Mouse (Mus musculus): ENCODE data around the gene Slc36a3.
"Not testable (repeated sequence)": the region's sequence is repeated elsewhere in the genome, so short reads cannot be mapped to it uniquely, and the experiment has no call there.

The Slc36a3 gene

DNA sequence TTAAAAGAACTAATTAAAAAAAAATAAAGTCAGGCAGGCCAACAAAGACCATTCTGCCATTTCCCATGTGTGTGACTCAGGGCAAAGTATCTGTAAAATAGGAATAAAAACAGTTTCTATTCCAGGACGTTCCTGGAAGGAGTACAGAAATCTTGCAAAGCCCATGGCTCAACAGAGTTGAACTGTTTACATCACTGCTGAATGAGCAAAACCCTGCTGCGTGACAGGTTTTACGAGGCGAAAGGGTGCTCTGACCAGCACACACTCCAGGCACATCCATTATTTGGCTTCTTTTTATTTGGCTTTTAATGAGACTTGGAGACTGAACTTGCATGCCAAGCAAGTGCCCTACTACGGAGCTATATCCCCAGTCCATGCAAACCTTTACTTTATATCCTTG lies 7.5 kb downstream of the Slc36a3 start:
- no peak for DNase-seq (ENCODE audit: low read depth)

DNA sequence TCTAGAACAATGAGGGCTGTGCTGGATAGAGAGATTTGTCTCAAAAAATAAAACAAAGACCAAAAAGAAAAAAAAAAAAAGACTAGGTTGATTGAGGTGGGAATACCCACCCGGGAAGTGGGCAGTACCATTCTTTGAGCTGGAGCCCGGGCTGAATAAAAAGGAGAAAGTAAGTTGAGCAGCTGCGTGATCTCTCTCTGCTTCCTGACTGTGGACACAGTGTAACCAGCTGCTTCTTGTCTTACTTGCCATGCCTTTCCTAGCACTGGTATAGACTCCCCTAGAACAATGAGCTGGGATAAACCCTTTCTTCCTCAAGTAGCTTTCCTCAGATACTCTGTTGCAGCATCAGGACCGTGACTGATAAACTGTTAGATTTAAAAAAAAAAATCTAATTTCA lies 10.0 kb downstream of the Slc36a3 start:
- DNase-seq (ENCODE audit: low read depth), result no peak

- peak; percentile 58 for DNase-seq (ENCODE audit: low read depth)
Measured at GRCm38 (mm10) chr11:55137646-55138045, 13.9 kb downstream of the Slc36a3 start.

DNA sequence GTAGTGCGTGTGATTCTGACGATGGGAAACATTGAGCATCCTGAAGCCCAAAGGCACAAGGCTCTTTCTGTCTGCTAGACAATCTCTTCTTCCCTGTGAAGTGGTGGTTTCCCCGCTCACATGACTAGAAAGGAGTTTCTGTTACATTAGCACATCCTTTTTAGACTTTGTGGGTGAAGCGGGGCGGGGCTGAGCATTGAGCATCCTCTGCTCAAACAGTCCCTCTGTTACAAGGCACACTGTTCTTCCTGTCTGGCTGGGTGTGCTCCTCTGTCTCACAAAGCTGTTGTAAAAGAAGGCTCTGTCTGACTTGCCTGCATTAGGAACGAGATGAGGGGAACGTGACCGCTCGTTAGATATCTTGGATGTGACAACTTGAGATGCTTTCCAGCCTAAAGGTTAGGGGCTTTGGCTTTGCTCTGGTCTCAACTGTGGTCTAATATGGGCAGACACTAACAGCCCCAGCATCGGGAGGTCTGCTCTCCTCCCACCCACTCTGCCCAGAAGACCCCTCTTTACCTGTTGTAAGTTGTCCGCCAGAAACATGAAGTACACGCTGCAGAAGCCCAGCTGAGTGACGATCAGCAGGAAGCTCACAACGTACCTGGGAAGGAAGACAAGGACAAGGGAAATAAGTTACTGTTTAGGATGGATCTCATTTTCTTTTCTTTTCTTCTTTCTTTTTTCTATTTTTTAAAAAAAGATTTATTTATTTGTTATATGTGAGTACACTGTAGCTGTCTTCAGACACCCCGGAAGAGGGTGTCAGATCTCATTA lies 14.5 kb downstream of the Slc36a3 start:
- DNase-seq (ENCODE audit: low read depth), result peak; percentile 98

DNA sequence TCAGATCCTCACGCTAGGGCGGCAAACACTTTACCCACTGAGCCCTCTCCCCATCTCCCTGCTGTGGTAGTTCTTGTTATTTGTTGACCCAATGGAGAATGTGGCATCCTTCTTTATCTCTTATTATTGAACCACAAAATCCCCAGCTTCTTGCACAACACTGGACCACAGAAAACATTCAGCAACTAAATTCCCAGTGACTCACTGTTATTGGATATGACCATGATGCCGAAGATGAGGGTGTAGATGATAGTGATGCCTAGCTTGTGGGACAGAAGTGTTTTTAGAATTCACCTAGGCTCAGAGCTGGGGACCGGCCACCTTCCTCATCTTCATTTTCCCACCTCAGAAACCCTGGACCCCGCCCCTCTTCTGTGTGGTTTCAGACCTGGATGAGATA lies 16.6 kb downstream of the Slc36a3 start:
- DNase-seq (ENCODE audit: low read depth), result peak; percentile 72

- DNase-seq (ENCODE audit: low read depth), result no peak
Measured at GRCm38 (mm10) chr11:55134407-55134806, 17.1 kb downstream of the Slc36a3 start.

DNA sequence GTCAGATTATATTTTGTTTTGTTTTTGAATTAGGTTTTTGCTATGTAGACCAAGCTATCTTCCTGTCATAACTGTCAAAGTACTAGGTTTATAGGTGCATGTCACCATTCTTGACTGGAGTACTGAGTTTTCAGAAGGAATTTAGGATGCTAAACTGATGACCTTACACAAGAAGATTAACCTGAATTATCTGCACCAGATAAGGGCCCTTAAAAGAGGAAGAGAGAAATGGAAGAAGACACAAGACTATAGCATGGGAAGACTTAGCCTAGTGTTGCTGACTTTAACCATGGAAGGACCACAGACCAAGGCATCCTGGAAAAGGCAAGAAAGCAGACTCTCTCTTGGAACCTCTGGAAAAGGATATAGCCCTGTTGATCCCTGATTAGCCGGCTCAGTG lies 18.3 kb downstream of the Slc36a3 start:
- DNase-seq (ENCODE audit: low read depth), result no peak

- DNase-seq (ENCODE audit: low read depth), result peak; percentile 91
Measured at GRCm38 (mm10) chr11:55131946-55132345, 19.6 kb downstream of the Slc36a3 start.

GRCm38 (mm10) chr11:55131077-55131742 lies 20.3 kb downstream of the Slc36a3 start:
- DNase-seq (ENCODE audit: low read depth), result peak; percentile 98

DNA sequence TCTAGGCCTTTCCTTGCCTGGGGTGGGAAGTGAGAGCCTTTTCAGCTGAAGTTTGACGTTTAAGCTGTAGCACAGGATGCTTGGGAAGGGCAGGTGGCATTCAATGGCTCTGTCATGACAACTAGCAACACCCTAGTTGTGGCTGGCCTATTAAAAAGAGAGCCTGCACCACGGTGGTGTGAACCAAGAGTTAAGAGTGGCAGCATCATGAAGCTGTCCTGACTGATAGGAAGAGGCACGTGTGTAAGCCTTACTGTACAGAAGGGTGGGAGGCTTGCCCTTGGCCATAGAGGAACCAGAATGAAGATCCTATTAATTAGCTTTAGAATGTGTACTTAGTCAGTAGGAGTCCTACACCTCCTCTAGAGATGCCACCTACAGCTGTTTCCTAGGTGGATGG lies 23.1 kb downstream of the Slc36a3 start:
- no peak for DNase-seq (ENCODE audit: low read depth)

GRCm38 (mm10) chr11:55127937-55128336 lies 23.6 kb downstream of the Slc36a3 start:
- peak; percentile 63 for DNase-seq (ENCODE audit: low read depth)

- DNase-seq (ENCODE audit: low read depth), result no peak
Measured at GRCm38 (mm10) chr11:55126663-55127062, 24.8 kb downstream of the Slc36a3 start.

- no peak for DNase-seq (ENCODE audit: low read depth)
Measured at GRCm38 (mm10) chr11:55121430-55121829, 30.1 kb downstream of the Slc36a3 start.

DNA sequence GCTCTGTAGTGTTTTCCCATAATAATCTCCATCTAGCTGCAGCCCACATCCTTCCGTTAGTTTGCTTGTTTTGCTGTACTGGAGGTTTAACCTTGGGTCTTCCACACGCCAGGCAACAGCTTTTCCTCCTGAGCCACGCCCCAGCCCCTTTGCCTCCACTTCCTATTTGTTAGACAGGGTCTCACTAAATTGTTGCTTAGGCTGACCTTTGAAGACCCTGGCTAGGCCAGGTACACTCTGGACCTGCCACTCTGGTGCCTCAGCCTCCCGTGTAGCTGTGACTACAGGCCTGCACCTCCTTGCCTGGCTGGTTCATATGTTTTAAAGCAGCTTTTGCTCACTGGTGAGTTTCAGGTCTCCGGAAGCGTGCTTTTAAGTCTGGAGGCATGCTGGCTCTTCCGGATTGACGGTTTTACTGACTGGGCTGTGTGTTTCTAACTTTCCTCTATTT lies 30.7 kb downstream of the Slc36a3 start:
- peak; percentile 88 for DNase-seq (ENCODE audit: low read depth)

DNA sequence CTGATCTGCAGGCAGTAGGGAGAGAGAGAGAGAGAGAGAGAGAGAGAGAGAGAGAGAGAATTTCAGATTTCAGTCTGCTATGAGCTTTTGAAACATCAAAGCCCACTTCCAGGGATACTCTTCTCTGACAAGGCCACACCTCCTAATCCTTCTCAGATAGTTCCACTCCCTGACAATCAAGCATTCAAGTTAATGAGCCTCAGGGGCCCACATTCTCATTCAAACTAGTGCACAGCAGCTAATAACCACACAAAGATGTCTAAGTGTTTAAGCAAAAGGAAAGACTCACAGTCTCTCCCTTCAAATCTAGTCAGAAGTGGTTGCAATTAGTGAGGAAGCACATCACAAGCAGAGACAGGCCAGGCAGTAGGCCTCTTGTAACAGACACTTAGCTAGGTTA lies 31.2 kb downstream of the Slc36a3 start:
- DNase-seq (ENCODE audit: low read depth), result no peak

GRCm38 (mm10) chr11:55117031-55117430 lies 34.5 kb downstream of the Slc36a3 start:
- DNase-seq (ENCODE audit: low read depth), result no peak

- no peak for DNase-seq (ENCODE audit: low read depth)
Measured at GRCm38 (mm10) chr11:55116004-55116403, 35.5 kb downstream of the Slc36a3 start.

GRCm38 (mm10) chr11:55114291-55114690 lies 37.2 kb downstream of the Slc36a3 start:
- peak; percentile 39 for DNase-seq (ENCODE audit: low read depth)

- DNase-seq (ENCODE audit: low read depth), result not testable (repeated sequence)
Measured at GRCm38 (mm10) chr11:55113861-55114250, 37.7 kb downstream of the Slc36a3 start.

DNA sequence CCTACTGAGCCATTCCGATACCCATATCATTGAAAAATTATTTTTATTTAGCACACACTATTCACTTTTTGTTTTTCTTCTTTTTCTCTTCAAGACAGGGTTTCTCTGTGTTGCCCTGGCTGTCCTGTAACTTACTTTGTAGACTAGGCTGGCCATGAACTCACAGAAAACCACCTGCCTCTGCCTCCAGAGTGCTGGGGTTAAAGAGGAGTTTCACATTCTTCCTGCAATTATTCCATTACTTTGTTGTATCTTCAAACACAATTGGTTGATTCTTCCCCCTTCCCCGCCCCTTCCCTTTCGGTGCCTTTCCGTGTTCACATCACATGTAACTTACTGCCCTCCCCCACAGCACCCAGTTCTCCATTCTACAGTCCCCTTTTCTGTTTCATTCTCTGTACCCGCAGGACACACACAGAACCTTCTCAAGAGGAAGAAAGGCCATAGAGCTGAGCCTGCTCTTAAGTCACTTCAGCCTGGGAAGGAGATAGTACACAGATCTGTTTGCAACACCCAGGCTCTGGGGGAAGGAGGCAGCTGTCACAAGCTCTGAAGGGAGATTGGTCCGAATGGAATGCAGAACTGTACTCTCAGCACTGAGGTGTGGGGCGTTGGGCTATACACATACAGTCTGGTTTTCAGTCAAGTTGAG lies 38.2 kb downstream of the Slc36a3 start:
- peak; percentile 76 for DNase-seq (ENCODE audit: low read depth)

DNA sequence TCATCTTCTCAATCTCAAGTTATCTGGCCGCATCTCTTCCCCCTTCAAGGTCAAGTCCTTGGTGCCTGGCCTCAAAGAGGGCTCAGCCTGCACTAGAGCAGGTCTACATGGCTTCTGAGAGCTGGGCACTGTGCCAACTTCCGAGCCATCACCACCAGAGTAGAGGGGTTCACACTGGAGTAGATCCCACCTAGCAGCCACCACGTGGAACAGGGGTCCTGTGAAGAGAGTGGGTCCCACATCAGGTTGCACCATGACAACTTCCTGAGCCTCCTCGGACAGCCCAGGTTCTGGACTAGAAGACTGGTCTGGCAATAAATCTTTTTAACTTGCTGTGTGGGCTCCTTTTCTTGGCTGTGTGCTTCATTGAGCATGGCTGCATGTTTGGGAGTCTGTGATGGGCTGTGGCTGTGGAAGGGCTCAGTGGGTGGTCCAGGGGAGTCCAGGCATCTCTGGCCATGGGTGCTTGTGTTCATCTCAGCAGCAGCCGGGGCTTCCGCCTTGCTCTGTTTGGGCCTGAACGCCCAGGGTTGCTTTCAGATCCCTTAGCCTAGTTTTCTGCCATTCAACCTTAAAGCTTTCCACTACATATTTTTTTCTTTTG lies 40.8 kb downstream of the Slc36a3 start:
- no peak for DNase-seq (ENCODE audit: low read depth)

- DNase-seq (ENCODE audit: low read depth), result no peak
Measured at GRCm38 (mm10) chr11:55109521-55110300, 41.8 kb downstream of the Slc36a3 start.
